Mouse (Mus musculus) testis, adult 2 months (tissue): ENCODE results near the gene Lama1.

Source experiments
- CTCF ChIP-seq: fragments of 200-500 bp; IDR thresholded peaks from 2 replicates; pipeline ENCODE4 v1.5.1; 2012; ENCODE audit warnings: low read depth, mild to moderate bottlenecking, inconsistent platforms, low read length, moderate library complexity; ENCODE audit not compliant: control insufficient read depth, insufficient read depth, insufficient replicate concordance
- POLR2A ChIP-seq: fragments of 200-500 bp; IDR thresholded peaks from 2 replicates; pipeline ENCODE4 v1.6.1; 2012; ENCODE audit warnings: low read depth, mild to moderate bottlenecking, inconsistent platforms, low read length, moderate library complexity; ENCODE audit not compliant: control insufficient read depth

- TF ChIP-seq CTCF (no peak), POLR2A (no peak)
These were observed 5.9 kb downstream of the Lama1 start for GRCm38 (mm10) chr17:67702941-67703340.
